Mouse (Mus musculus) forelimb bud, embryonic 11.5 days (tissue): Measurements from ENCODE around the gene Zswim3.

Experiments
- DNase-seq: peaks from one replicate; pipeline ENCODE4 v3.0.0-alpha.2; 2012; ENCODE audit warnings: low read depth, low spot score

Gene Zswim3

DNA sequence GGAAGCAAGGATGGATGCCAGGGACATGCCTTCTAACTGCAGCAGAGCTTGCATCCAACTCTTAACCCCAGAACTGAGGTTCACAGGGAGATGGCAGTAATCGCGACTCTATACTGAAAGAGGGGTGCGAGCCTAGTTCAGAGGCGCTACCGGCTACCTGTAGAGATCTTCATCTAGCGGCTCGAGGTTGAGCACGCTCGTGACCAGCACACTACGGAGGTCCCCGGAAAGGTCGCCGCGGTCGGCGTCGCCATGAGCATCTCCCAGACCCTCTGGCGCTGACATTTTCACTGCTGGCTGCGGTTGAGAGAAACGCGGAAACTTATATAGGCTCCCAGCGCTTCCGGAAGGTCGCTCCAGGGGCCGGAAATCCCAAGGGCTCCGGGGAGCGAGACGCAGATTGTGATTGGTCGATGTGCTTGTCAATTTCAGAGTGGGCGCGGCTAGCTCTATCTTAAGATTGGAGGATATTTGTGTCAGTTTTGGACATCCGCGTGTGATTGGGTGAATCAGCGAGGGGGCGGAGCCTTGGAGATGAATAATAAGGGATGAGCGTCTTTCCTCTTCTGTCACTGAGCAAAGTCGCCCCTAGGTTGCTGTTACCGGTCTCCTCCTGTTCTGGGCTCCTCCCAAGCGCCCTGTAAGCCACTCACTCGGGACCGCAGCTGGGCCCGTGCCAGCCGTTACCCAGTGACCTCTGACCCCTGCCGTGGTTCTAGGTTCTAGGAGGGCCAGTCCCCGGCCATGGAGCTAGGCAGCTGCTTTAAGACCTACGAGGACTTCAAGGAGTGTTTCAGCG, at the start of gene Zswim3, which contains the start of gene Acot8:
Gene Zswim3, plus strand, starts transcription at position 566 of the 799 bp plus-strand sequence.
Gene Acot8, minus strand, starts transcription at position 350 of the 799 bp plus-strand sequence.
- DNase-seq = peak; percentile 99

GRCm38 (mm10) chr2:164757841-164758240, 47.1 kb upstream of the Zswim3 start:
- DNase-seq = no peak

DNA sequence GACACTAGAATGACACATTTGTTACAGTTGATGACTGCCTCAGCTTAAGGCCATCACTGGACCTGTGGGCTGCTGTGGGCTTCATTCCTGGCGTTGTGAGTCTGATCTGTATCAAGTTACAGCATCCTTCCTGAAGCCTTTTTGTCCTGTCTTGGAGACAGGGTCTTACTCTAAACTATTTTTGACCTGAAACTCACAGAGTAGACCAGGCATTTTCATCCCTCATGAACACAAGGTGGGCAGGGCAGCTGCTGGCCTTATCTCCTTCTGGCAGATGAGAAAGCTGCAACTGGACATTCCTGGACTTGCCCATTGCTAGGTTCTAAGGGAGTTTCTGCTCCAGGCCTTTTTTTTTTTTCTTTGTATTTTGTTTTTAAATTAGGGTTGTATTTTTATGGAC, 46.2 kb upstream of the Zswim3 start:
- no peak for DNase-seq

DNA sequence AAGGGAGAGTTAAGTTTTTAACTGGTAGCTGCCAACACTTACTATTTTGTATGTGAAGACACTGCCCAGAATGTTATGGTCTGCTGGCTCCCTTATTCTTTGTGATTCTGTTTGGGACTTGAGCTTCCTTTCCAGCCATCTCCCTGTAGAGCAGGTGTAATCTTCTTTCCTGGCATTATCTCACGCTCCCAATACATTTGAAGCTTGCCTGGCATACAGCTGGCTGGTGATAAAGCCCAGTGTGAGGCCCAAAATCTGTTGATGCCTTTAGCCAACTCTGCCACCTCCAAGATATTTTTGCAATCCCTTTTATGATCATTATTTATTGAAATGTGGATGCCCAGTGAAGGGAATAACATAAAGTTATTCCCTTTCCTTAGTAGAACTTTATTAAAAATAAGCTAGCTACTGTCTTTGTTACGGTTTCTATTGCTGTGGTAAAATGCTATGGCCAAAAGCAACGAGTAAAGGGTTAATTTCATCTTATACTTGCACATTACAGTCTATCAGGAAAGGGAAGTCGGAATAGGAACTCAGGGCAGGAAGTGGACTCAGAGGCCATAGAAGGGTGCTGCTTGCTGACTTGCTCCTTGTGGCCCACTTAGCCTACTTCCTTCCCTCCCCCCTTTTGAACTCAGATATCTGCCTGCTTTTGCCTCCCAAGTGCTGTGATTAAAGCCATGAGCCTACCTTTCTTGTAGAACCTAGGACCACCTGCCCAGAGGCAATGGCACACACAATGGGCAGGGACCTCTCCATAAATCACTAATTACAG, 44.7 kb upstream of the Zswim3 start:
- DNase-seq = no peak

GRCm38 (mm10) chr2:164761502-164761901, 43.4 kb upstream of the Zswim3 start:
- DNase-seq = no peak

DNA sequence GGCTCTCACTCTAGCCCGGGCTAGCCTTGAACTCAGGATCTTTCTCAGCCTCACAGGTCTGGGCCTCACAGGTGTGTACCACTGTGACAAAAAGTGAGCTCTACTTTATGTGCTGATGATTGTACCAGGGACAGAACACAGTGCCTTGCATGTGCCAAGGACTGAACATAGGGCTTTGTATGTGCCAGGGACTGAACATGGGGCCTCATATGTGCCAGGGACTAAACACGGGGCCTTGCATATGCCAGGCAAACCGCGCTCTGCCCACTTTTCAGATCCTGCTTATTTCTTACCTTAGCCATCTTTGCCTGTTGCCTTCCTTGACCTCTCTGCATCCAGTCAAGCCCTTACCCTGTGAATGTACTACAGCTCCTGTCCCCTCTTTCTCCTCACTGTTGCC, 42.9 kb upstream of the Zswim3 start:
- no peak for DNase-seq

DNA sequence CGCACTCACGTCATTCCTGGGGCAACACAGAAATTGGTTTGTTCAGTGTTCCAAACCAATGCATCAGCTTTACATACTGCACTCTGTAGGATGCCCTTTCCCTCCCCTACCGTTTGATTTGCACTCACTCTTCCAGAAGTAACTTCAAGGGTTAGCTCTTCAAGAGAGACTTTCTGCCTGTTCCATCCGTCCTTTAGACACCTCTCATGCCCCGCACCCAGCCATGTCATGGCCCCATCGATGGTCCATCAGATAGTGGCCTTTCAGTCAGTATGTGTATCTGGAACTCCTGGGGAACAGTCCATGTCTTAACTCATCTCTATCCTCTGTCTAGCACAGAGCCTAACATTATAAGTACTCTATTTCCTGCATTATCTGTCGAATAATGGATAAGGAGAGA, 42.3 kb upstream of the Zswim3 start:
- DNase-seq = no peak

DNA sequence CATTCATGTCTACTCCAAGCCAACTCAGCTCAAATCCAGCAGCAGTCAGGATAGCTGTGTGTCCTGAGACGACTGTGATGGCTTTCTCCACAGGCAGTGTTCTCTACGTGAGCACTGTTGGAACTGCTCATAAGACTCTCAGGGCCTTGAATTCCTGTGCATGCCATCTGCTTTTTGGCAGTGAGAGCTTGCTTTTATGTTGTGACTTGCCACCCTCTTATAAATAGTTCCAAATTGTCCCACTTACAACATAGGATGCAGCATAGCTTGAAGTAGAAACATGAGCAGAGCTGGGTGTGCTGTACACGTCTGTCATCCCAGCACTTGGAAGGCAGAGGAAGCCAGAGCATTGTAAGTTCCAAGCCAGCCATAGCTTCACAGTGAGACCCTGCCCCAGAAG, 39.1 kb upstream of the Zswim3 start:
- no peak for DNase-seq

DNA sequence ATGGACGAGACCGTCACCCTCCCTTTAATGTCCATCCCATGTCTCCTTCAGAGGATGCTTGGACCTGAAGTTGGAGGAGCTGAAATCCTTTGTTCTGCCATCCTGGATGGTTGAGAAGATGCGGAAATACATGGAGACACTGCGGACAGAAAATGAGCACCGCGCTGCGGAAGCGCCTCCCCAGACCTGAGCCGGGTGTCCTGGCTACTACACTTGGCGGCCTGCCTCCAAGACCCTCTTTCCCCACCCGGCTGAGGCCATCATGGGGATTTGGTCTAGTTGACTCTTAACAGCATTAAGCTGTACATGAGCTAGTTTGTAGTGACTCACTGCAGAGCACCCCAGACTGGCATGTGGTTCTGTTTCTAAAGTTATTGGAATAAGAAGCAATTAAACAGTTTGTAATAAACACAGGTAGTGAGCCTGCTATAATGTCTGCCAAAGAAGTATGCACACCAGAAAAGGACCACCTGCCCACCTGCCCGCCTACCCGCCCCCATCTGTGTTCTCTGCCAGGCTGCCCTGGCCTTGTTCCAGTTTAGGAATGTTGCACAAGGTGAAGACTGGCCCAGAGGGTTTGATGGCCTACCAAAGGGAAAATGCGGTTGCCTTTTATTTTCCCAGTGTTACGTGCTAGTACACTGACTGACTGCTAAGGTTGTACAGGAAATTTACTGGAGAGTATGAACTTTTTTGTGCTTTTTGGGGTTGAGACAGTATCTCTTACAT, 36.9 kb upstream of the Zswim3 start:
- DNase-seq = no peak

DNA sequence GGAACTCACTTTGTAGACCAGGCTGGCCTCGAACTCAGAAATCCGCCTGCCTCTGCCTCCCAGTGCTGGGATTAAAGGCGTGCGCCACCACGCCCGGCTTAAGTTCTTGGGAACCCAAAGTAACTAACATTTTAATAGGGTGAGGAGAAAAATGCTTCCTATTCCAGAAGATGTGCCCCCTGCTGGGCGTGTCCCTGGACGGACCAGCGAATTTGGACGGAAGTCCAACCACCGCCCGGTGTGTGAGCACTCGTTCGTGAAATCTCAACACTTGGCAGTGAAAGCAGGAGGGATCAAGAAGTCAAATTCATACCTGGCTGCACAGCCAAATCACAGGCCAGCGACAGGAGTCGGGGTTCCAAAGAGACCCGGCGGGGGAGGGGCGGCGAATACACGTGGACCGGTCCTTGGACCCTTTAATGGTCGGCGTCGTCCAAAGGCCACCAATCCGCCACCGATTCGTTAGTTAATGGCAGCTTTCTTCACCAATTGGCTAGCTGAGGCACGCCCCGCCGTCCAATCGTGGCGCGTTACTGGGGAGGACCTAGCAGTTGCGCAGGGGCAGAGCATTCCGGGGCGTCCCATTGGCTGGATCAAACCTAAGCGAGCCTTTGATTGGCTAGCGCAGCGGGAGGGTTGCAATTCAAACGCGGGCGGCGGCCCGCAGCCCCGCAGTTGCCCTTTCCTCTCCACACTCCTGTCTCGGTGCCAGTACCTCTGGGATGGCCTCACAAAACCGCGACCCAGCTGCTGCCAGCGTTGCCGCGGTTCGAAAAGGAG, 35.5 kb upstream of the Zswim3 start, which contains the start of gene Ube2c:
Gene Ube2c, plus strand, starts transcription at position 641 of the 780 bp plus-strand sequence.
- peak; percentile 98 for DNase-seq

GRCm38 (mm10) chr2:164770279-164770678, 34.6 kb upstream of the Zswim3 start:
- no peak for DNase-seq

GRCm38 (mm10) chr2:164771123-164771522, 33.8 kb upstream of the Zswim3 start:
- DNase-seq = no peak

DNA sequence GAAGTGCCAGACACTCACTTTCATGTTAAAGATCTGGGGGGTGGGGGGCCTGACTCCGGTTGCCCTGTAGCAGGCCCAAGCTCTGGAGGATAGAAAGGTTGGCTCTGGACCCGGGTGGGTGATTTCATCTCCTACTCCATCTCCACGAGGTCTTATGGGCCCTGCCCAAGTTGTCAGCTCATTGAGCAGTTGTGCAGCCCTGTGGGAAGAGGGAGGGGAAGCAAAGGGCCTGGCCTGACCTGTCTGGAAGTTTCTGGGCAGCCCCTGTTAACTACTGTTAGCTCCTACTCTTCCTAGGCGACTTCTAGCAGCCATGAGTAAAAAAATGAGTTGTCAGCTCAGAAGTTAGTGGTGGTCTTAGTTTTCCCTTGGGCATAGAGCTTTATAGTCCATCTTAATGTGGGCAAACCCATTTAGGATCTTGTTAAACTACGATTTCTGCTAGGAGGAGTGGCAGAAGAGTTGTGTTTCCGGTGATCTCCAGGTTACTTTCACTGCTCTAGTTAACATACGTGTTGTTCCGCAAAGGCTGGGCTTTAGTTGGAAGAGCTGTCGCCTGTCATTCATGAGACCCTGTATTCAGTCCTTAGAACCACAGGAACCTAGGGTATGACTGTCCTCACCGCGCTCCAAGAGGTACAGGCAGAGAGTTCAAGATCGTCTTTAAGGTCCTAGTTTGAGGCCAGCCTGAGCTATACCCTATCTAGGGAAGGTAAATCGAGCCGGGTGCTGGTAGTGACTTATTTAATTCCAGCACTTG, 31.5 kb upstream of the Zswim3 start:
- no peak for DNase-seq

DNA sequence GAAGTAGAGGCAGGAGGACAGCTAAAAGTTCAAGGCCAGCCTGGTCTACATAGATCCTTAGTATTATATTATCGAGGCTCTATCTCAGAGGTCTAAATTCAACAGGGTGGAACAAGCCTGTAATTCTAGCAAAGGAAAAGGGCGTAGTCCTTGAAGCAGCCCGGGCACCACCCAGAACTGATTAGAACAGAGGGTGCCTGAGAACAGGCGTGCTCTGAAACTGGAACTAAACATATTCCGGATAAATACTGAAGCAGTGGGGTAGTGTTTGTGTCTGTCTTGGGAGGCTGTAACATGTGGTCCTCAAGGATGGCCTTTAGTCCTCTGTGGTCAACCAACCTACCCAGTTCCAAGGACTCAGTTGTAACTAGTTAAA, 30.9 kb upstream of the Zswim3 start:
- no peak for DNase-seq

GRCm38 (mm10) chr2:164776130-164776529, 28.8 kb upstream of the Zswim3 start:
- DNase-seq = no peak

DNA sequence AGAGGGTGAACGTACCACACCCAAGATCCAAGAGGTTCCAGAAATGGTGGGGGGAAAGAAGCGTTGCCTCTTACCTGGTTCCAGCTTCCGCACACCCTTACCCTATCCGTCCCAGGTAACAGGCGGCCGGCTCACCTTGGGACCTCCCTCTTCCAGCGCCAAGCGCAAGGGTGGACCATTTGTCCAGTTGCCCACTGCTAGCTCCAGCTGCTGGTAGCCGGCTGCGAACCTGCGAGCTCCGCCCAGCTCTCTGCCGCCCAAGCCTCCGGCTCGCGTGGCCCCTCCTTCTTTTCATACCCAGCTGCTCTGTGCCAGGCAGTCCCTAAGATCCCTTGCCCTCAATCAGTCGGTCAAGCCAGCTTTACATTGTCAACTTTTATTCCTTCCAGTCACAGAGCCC, 28.1 kb upstream of the Zswim3 start:
- DNase-seq = no peak

DNA sequence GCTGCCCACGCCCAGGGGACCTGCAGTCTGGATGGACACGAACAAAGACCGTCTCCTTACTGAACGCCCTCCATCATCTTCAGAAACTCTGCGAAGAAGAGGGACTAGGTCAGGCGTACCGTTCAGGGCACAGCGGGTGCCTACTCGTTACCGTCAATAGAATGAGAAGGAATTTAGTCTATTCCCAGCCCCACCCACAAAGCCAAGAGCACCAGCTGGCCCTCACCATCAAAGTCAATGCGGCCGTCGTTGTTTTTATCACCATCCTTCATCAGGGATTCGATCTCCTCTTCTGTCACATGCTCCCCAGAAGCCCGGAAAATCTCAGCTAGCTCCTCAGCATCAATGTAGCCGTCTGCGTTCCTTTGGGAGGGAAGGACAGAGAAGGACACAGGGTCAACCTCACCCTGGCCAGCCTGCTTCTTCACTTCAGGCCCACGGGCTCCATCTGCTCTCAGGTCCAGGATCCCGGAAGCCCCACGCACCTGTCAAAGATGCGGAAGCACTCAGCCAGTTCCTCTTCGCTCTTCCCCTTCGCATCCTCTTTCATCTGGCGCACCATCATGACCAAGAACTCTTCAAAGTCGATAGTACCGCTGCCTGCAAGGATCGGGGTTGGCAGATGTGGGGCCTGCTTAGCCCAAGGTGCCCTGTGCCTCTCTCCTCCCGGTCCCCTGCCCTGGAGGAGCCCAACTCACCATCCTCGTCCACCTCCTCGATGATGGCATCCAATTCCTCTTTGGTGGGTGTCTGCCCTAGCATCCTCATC, 27.5 kb upstream of the Zswim3 start:
- DNase-seq = no peak

- no peak for DNase-seq
These were observed 26.9 kb upstream of the Zswim3 start for GRCm38 (mm10) chr2:164778015-164778287.

GRCm38 (mm10) chr2:164778809-164779208, 26.1 kb upstream of the Zswim3 start:
- DNase-seq = no peak

DNA sequence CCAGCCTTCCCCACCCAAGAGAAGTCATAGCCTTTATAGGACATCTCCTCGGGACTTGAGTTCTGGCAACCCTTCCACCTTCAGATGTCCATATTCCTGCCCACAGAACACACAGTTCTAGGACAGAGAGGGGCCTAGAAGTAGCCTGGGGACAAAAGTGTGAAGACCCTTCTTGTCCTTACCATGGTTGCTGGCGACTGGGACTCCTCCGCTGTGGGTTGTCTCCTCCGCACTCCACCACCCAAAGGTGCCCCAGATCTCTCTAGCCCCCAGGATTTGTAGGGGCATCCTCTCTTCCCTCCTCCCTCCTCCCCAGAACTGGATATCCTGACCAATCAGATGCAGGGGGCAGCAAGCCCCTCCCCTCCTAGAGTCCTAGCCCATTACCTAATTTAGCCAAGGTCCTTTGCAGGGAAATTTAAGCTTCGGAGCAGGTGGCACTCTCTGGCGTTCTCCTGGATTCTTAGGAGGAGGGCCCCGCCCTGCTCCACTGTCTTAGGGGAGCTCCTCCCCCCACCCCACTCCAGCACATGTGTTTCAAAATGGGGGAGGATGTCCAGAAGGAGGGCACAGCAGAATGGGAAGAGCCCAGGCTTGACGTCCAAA, 25.3 kb upstream of the Zswim3 start, which contains the start of gene Tnnc2:
Gene Tnnc2, minus strand, starts transcription at position 487 of the 606 bp plus-strand sequence.
- no peak for DNase-seq
